Mouse (Mus musculus) c-Kit-positive CD71-negative TER-119-negative erythroid progenitor cells, embryonic 14.5 days (primary cell): Measurements from ENCODE around the gene Tnfrsf11a.
"Not testable (repeated sequence)": the region's sequence is repeated elsewhere in the genome, so short reads cannot be mapped to it uniquely, and the experiment has no call there.

Experiments used
- DNase-seq: peaks from one replicate; pipeline ENCODE4 v3.0.0-alpha.2; 2013; ENCODE audit warnings: low read depth

Tnfrsf11a gene

DNA sequence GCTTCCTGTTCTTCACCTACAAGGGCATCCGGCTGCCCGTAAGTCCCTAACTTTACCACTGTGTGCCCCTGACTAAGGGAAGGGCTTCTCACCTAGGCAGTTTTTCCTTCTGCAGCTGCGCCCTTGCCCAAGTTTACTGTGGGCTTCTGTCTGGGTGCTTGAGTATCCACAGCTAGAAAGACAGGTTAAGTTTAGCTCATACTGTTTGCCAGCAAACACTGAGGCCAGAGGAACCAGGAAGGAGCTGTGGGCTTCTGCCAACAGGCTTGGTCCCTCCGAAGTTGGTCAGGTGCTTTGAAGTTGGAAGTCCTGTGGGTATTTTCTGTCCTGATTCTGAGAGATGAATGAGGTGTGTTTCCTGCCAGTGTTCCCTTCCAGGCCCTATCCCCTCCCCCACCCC, 4.6 kb downstream of the Tnfrsf11a start:
- DNase-seq: no peak

DNA sequence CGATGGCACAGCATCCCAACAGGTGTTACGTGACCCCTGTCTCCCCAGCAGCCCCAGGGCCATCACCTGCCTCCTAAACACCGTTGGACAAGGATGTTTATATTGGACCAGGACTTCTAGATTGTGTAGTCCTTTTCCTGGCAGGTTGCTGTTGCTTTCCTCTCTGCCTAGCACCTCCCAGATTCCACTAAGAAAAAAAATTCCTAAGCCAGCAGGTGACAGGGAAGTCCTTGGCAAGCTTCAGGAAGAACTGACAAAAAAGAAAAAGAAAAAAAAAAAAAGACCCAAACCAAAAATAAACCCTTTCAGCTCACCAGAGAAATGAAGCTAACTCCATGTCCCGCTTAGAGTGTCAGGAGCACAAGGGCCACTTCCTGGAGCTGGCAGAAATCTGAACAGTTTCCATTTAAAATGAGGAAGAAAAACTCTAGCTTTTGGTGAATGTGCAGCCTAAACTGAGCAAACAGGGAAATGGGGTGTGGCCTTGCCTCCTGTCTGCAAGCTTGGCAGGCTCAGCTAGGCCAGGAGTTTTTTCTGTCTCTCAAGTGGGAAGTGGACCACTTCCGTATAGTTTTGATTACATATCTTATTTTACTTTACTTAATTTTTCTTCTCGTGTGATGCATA, 6.3 kb downstream of the Tnfrsf11a start:
- no peak for DNase-seq

DNA sequence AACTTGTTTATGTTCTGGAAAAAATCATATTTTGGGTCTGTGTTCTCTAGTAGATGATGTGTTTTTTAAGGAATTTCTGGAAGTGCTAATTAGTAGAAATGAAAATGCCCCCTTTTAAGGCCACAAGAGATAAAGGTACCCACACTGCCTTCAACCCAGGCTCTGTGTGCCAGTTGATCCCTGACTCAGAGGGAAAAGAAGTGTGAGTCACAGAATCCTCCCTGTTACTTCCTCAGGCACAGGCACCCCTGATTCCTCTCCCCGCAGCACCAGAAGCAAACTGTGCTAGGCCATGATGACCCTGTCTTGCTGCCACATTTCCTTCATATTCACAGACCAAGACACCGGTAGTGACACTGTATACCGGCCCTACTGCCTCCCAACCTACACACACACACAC, 9.6 kb downstream of the Tnfrsf11a start:
- DNase-seq: no peak

DNA sequence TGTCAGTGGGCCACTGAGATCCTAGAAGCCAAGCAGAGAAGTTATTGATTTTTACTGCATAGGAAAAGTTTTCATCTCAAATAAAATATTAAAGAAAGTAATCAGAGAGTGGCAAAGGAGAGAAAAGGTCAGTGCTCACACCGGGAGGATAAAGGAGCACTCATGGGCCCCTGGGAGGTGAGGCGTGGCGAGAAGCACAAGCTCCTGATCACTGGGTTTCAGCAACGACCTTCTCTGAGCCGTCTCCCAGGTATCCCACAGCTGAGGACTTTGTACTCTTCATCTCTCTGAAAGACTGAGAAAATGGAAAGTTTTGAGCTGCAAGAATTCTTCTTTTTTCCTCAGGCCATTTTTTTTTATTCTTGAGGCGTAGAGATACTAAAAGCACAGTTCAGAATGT, 14.2 kb downstream of the Tnfrsf11a start:
- DNase-seq: no peak

DNA sequence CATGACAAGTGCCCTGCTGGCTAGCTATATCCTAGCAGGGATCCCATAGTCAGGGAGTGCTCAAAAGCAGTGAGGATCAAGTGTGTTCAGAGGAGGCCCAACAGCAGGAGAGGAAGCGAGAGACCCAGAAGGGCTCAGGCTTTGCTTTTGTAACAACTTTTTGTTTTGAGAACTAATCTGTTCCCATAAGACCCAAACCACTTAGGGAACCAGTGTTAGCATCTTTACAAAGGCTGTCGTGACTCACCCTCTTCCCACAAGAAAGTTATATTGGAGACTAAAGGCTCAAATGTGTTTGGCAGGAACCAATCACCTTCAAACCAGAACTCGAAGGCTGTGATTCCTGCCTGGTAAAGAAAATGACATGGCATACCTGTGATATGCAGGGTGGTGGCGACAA, 15.2 kb downstream of the Tnfrsf11a start:
- DNase-seq: no peak

DNA sequence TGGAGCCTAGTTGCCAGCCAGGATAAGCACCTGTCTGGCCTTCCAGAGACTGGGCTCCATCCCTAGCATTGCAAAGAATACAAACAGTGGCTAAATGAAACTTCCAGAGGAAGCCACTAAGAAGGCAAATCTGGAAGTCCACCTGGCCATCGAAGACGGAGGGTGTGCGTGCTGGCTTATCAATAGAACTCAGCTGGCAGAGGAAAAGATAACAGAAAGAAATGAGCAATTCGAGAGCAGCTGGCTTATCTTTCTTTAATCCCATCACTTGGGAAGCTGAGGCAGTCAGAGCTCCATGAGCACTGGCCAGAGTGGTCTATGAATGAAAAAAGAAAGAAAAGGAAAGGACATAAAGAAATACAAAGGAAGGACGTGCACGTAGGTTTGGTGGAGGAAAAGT, 20.1 kb downstream of the Tnfrsf11a start:
- DNase-seq: no peak

DNA sequence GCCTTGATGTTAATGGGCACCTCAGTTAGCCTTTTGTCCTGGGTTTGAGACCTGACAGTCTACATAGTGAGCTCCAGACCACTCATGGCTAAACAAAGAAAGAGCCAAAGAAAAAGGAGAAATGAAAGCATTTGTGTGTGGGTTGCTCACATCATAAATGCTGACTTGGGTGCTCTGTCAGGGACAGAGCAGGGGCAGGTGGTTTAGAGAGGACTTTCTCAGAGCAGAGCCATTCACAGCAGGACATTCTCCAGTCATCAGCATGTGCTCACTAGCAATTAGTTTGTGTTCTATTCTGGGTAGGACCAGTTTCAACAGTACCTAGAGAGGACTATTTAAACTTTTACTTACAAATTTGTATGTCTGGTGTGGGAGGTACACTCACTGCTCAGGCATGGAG, 20.7 kb downstream of the Tnfrsf11a start:
- DNase-seq: no peak

DNA sequence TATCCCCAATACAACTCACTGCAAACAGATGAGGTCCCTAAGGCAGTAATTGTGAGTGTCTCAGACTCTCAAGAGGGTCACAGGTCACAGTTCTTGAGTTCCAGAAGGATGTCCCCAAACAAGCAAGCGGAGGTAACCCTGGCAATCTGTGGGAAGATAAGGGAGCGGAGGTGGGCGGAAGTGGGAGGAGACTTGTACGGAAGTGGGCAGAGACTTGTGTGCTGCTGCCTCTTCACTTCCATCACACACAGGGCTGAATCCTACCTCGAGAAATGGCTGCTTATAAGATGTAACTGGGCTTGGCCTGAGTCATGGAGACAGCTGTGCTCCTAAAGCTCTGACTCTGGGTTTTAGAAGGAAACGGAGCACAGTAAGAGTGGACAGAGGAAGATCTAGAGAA, 22.4 kb downstream of the Tnfrsf11a start:
- no peak for DNase-seq

DNA sequence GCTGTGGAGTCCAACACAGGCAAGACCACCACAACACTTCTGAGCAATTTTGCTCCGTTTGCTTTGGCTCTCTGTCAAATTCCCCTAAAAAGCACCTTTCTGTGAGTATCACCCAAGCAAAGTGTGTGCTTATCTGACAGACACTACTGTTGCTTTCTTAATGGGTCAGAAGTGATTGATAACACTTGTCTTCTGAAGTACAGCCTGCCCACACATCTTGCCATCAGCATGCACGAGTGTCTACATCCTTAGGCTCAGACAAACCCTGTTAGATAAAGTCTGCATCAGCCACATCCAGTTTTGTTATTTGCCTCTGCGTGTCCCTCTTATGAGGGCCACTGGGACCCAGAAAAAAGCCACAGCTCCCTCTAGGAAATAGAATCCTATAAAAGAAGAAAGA, 23.8 kb downstream of the Tnfrsf11a start:
- DNase-seq: no peak

DNA sequence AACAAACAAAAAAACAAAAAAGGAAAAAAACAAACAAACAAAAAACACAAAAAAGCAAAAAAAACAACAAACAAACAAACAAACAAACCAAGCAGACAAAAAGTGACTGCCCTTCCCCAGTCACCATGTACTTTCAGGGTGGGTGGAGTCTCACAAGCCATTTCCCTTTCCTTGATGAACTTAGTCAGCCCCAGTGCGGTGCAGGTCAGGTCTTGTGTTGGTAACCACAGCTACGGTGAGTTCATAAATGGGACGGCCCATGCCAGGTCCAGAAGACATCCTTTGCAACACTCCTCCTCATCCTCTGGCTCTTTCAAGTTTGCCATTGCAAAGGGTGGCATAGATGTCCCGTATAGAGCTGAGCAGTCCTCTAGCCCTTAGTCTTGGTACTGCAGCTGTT, 25.0 kb downstream of the Tnfrsf11a start:
- no peak for DNase-seq

DNA sequence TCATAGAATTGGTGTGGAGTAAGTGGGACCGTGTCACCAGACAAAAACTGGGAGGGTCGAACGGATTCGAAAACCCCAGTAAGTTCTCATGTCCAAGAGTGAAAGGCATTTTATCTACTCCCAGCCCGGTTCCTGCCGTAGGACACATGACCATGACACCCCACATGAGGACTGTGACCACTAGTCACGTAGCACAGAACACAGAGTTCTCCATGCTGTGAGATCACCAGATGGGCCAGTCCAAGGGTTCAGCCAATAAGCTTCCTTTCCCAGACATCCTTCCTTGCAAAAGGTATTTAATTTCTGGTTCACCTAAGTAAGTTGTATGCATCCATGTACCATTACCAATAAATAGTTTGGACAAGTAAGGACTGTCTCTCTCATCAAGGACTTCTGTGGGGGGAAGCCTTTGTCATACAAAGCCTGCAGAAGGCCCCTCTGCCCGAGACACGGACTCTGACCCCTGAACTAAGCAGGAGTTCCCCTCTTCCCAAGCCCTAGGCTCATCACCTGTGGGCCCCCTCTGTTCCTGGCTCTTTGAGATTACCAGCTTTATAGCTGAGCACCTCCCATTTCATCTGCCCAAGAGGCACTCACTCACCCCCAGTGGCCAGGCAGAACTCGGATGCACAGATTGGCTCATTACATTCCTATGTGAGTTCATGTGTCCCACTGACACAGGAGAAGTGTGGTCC, 26.7 kb downstream of the Tnfrsf11a start:
- no peak for DNase-seq

DNA sequence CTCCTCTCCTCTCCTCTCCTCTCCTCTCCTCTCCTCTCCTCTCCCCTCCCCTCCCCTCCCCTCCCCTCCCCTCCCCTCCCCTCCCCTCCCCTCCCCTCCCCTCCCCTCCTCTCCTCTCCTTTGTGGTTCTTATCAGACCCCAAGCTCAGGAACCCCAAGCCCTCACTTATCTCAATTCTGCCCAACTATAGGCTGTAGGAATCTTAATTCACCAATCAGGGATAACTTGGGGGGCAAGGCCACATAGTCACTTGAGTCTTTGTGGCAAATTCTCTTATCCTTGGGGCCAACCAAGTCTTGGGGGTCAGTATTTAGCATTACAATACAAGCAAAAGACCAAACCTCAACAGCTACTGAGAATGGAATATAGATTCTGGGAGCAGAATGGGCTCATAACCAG, 31.5 kb downstream of the Tnfrsf11a start:
- DNase-seq: not testable (repeated sequence)

DNA sequence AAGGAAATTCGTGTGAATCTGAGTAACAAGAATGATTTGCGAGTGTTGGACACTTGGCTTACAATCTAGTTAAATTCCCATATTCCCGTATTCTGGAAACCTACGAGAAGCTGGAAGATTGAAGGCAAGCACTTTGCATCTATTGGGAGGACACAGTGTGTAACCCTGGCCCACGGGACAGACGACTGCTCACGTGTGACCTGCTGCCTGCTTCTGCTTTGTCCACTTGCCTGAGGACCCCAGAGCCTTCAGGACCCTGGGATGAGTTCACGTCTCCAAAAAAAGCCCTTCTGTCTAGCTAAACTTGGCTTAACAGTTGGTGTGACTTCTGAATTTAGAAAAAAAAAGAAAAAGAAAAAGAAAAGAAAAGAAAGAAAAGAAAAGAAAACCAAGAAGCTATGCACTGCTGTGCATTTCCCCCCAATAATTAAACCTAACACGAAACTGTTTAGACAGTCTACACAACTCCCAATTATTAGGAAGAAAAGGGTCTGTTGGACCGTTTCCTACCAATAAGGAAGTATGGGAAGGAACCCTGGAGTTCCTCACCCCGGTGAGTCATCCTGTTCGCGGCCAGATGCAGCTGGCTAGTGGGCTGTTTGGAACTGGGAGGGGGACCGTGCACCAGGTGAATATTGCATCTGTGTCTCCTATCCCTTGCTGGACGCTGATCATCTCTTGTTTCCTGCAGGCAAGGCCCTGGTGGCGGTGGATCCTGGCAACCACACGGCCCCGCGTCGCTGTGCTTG, 32.6 kb downstream of the Tnfrsf11a start:
- DNase-seq: no peak

DNA sequence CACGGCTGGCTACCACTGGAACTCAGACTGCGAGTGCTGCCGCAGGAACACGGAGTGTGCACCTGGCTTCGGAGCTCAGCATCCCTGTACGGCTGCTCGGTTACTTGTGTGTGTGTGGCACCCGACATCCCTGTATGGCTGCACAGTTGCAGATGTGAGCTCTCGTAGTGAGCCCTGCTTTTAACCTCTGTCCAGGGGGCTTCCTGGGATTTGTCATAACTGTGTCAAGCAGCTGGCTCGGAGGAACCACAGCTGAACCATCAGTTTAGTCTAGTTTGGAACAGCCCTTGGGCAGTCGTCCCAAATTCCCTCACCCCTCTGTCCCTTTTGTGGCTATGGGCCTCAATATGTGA, 33.2 kb downstream of the Tnfrsf11a start:
- DNase-seq: no peak

DNA sequence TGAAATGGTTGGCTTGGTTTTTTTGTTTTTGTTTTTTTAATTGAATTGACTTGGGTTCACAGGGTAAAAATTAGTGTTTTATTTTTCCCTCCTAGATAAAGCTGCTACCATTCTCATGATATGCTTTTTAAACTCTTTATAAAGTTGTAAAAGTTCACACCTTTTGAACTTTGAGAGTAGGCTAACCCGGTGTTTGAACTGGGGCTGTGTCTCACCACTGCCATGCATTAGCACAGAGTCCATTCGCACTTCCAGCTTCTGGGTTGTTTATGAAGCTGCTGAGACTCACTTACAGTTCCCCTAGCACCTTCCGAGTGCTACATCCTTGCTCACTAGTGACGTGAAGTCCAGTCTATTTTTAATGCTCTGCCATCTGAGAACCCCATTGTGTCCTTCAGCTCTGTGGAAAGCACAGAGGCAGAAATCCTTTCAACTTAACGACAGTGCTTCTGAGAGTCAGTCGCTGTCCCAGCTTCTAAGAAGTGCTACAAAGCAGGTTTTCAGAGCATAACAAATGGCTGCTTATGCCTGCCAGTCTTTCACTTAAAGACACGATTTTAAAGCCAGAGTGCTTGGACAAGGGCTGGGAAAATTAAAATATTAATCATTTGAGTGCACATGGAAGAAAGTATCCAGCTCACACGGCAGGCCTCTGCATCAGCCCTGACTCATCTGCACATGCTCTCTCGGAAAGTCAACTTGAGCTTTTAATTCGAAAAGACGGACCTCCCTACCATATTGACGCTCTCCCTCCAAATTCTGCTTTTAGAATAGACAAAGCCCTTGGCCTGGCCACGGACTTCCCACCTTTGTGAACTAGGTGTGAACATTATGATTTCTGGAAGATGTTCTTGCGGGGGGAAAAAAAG, 34.1 kb downstream of the Tnfrsf11a start:
- no peak for DNase-seq

DNA sequence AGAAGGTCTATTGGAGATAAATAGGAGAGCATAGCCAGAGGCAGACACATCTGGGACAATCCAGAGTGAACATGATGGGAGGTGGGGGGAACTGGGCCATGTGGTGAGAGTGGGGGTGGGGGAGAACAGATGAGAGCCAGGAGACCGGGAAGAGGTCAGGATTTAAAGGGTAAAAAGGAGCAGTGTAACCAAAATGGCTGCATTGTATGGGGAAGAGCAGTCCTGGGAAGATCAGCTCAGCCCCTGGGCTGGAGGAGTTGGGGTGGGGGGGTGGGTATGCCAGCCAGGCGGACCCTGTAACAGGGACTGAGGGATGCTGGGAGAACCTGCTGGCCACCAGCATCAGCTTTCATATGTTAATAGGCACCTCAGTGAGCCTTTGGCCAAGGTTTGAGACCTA, 34.8 kb downstream of the Tnfrsf11a start:
- no peak for DNase-seq

DNA sequence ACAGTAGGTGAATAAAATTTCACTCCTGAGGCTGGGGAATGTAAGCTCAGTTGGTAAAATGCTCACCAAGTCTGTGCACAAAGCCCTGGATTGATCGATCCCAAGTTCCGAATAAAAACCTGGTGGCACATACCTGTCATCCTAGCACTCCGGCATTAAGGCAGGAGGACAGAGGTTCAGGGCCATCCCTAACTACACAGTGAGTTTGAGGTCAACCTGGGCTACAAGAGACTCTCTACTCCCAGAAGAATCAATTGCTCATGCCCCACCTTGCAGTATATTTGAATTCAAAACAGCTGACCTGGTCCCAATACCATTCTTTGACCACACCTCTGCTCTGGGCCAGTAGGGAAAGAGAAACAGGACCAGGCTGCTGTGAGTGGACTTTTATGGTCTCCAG, 35.2 kb downstream of the Tnfrsf11a start:
- no peak for DNase-seq

DNA sequence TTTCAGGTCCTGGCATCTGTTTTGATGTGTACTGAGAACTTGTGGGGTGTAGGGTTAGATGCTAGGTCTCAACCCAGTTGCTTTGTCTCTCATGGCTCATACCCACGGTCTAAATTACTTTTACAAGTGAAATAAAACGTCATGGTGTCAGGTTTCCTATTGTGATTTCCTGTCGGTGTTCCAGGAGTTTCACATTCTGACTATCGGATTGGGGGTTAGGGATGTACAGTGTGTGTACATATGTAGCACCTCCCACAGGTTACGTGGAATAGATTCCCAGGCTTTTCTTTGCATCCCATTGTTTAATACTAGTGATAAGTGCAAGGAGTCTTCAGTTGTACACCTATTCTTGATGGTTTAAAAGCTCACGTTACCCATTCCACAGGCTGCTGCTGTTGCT, 38.5 kb downstream of the Tnfrsf11a start:
- DNase-seq: no peak

DNA sequence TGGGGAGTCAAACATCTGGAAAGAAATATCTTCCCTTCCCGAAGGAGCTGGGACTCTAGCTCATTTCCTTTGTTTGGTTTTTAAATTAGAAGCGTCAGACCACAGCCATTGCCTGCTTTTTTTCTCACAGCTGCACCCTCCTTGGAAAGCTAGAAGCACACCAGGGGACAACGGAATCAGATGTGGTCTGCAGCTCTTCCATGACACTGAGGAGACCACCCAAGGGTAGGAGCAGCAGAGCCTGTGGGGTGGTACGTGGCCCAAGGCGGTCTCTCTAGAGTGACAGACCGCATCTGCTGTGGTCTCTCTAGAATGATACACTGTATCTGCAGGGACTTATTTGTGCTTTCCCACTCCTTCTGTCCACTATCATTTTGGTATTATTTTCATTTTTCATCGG, 39.2 kb downstream of the Tnfrsf11a start:
- DNase-seq: no peak

DNA sequence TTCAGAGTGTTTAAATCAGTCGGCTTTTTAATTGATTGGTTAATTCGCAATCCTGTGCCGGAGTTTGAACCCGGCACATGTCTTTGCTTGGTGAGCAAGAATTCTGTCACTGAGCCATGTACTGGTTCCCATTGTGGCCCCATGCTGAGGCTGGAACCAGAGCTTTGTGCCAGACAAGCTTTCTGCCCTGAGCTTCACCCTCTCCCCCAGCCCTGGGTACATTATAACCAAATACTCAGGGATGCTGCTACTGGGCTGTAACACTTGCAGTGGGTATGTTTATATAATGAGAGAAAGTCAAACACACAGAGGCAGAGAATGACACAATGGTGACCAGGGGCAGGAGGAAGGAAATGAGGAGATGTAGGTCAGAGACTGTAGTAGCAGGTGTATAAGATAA, 43.8 kb downstream of the Tnfrsf11a start:
- DNase-seq: no peak

DNA sequence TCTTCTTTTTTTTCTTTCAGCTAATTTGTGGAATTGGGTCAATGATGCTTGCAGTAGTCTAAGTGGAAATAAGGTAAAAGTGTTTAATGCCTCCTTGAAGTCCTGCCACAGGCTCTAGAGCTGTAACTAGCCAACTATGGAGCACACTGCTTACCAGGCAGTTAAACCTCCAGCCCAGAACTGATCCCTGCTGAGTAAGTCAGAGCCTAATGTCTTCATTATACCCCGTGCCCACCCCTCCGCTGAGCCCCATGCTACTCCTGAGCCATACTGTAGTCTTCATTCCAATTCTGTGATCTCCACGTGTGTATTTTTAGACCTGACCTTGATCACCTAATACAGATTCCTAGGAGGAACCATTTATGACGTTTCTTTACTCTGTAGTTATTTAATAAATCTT, 44.5 kb downstream of the Tnfrsf11a start:
- no peak for DNase-seq

DNA sequence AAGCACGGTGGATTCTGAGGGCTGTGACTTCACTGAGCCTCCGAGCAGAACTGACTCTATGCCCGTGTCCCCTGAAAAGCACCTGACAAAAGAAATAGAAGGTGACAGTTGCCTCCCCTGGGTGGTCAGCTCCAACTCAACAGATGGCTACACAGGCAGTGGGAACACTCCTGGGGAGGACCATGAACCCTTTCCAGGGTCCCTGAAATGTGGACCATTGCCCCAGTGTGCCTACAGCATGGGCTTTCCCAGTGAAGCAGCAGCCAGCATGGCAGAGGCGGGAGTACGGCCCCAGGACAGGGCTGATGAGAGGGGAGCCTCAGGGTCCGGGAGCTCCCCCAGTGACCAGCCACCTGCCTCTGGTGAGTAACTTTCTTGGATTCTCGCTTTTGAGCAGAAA, 46.9 kb downstream of the Tnfrsf11a start:
- no peak for DNase-seq
